Mouse (Mus musculus): ENCODE measurements around the gene Hspa1b.
"Not testable (repeated sequence)": the region's sequence is repeated elsewhere in the genome, so short reads cannot be mapped to it uniquely, and the experiment has no call there.

Gene Hspa1b

DNA sequence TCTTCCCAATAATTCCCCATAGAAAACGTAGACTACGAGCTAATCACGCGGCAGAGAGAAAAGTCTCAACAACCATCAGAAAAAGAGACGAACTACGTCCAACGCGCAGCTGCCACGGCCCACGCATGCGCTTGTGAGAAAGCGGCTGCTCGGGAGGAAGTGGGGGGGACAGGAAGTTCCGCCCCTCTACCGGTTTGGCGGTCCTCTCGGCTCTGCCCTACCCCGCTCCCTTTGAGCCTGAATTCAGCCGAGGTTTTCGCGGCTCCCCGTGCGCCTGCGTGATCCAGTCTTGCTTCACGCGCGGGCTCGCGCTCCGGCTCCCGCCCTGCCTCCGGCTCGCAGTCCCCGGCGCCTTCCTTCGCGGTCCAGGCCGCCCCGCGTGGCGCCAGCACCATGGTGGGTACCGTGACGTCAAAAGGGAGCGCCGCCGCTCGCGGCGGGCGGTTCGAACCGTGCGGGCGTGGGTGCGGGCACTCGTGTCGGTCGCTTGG lies 22.7 kb upstream of the Hspa1b start, which contains the start of gene Lsm2:
Gene Lsm2, plus strand, starts transcription at position 173 of the 491 bp plus-strand sequence.
- DNase-seq (ENCODE audit: low spot score): peak; percentile 82

DNA sequence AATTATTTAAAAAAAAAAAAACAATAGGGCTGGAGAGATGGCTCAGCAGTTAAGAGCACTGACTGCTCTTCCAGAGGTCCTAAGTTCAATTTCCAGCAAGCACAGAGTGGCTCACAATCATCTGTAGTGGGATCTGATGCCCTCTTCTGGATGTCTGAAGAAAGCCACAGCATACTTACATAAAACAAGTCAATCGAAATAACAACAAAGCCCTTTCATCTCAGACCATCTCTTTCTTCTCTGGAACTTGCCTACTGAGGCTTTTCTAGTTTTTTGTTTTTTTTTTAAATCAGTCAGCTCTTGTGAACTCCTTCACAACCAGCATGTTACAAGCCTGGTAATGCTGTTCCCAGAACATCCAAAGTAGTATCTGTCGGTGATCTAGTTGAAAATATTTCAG lies 21.6 kb upstream of the Hspa1b start:
- DNase-seq (ENCODE audit: low spot score): no peak

DNA sequence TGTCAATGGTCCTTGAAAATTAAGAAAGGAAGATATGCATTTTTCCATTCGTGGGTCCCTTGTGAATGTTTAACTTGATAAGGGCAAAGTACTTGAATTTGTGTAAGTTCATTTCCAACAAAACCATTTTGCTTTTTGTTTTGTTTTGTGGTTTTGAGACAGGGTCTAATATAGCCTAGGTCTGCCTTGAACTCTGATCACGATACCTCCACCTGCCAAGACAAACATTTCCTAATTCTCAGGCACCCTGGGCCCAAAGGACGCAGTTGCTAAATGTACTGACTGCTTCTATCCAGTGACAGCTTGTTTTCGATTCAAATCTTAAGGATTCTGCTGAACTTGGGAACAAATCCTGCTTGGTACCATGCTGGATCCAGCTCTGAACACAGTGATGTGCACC lies 20.6 kb upstream of the Hspa1b start:
- no peak for DNase-seq (ENCODE audit: low spot score)

- DNase-seq (ENCODE audit: low spot score): no peak
Observed at GRCm38 (mm10) chr17:34978239-34978638, 19.2 kb upstream of the Hspa1b start.

- DNase-seq (ENCODE audit: low spot score): no peak
Observed at GRCm38 (mm10) chr17:34977000-34977399, 18.0 kb upstream of the Hspa1b start.

- DNase-seq (ENCODE audit: low spot score): no peak
Observed at GRCm38 (mm10) chr17:34975581-34976492, 16.8 kb upstream of the Hspa1b start.

DNA sequence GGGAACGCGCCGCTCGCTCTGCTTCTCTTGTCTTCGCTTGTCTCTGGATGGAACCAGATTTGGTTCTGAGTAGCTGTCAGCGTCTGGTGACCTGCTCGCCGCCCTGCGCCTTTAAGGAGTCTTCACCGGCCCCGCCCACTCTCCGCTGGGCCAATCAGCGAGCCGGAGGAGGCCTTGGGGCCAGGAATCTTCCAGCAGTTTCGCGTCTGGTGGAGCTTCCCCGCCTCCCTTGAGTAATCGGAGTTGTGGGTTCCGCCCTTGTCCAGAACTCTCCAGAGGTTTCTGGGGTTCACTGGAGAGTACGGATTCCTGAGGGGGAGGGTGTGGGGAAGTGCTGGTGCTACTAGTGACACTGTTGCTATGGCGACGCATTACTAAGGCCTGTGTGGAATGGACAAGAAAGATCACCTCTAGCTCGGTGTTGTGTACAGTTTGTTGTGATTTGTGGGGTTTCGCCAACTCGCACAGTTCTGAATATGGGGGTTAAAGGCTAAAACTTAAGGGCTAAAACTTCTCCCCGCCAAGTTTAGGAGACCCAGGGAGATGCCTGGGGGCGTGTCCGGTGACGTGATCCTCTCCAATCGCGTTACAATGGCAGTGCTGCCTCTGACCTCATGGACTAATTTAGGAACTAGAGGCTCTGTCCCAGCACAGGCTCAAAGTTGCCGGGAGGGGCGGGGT lies 13.2 kb upstream of the Hspa1b start, which contains the start of the genes Hspa1a and Hspa1l:
Gene Hspa1a, minus strand, starts transcription at position 88 of the 681 bp plus-strand sequence.
Gene Hspa1l, plus strand, starts transcription at position 635 of the 681 bp plus-strand sequence.
- peak; percentile 61 for DNase-seq (ENCODE audit: low spot score)

DNA sequence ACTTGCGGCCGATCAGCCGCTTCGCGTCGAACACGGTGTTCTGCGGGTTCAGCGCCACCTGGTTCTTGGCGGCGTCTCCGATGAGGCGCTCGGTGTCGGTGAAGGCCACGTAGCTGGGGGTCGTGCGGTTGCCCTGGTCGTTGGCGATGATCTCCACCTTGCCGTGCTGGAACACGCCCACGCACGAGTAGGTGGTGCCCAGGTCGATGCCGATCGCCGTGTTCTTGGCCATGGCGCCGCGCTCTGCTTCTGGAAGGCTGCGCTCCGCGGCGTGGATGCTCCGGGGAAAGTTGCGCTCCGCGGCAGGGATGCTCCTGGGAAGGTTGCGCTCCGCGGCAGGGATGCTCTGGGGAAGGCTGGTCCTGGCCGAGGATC lies 12.6 kb upstream of the Hspa1b start:
- DNase-seq (ENCODE audit: low spot score): not testable (repeated sequence)

DNA sequence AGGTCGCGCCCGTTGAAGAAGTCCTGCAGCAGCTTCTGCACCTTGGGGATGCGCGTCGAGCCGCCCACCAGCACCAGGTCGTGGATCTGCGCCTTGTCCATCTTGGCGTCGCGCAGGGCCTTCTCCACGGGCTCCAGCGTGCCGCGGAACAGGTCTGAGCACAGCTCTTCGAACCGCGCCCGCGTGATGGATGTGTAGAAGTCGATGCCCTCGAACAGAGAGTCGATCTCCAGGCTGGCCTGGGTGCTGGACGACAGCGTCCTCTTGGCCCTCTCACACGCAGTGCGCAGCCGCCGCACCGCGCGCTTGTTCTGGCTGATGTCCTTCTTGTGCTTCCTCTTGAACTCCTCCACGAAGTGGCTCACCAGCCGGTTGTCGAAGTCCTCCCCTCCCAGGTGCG lies 11.8 kb upstream of the Hspa1b start:
- not testable (repeated sequence) for DNase-seq (ENCODE audit: low spot score)

DNA sequence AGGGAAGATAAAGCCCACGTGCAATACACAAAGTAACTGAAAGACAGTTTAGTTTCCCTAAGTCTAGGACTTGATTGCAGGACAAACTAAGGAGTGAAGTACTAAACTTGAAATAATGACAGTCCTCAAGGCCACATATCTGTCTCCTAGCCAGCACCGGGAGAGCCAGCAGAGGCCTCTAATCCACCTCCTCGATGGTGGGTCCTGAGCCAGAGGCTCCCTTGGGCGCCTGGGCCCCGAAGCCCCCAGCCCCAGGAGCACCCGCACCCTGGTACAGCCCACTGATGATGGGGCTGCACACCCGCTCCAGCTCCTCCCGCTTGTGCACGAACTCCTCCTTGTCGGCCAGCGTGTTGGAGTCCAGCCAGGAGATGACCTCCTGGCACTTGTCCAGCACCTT lies 10.8 kb upstream of the Hspa1b start, which contains the start of gene Gm20481:
Gene Gm20481, plus strand, starts transcription at position 91 of the 400 bp plus-strand sequence.
- not testable (repeated sequence) for DNase-seq (ENCODE audit: low spot score)

DNA sequence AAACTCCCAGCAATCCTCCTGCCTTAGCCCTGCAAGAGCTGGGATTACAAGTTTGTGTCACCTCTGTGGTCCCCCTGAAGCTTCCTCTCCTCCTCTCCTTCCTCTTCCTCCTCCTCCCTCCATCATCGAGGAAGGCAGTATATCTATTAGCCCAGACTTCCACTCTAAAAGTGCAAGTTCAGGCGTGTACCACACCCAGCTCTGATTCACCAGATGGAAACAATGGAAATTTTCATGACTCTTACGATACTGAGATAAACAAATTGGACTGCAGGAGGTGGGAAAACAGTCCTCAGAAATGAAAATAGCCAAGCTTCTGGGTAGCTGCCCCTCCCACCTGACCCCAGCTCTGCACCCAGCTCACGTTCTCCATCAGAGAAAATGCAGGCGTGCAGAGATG lies 6.6 kb upstream of the Hspa1b start:
- no peak for DNase-seq (ENCODE audit: low spot score)

DNA sequence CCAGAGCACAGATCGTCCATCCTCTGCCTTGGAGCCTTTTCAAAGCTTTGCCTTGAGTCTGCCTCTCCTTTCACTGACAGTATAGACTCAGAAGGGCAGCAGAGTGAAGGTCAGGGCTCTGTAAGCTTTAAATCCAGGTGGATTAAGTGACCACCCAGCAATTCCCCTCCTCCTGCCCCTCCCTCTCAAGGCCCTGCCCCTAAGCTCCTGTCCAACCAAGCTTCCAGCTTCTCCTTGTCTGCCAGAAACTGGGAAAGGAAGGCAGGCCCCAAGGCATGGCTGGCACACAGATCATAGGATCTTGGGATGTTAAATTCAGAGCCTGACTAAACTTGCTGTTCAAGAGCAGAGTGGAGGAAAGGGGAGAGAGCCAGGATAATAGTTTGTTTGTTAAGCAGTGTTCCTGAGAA lies 5.6 kb upstream of the Hspa1b start:
- DNase-seq (ENCODE audit: low spot score): no peak

DNA sequence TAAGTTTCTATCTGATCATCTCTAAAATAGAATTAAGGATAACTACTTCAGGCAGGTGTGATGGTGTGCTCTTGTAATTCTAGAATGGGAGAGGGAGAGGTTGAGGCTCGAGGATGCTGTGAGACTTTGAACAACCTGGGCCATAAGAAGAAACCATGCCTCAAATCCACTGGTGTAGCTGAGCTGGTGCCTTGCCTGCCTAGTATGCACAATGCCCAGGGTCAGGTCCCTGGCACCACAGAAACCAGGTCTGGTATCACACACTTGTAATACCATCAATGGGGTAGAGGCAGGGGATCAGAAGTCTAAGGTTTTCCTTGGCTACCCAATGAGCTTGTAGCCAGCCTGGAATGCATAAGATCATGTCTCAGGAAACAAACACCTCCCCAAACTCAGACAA lies 3.8 kb upstream of the Hspa1b start:
- no peak for DNase-seq (ENCODE audit: low spot score)

DNA sequence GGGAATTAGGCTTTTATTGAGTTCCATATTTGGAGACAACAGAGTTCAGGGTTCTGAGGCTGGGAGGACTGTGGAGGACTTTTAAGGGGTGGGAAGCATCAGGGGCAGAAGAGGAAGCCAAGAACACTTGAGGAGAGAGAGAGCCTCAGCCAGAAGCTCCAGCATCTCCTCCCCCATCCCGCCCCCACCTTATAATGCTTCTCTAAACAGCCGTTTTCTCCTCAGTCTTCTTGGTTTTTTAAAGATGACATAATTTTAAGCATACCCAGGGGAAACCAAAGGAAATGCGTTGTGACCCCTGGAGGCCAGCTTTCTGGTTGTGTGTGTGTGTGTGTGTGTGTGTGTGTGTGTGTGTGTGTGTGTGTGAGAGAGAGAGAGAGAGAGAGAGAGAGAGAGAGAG lies 3.1 kb upstream of the Hspa1b start:
- no peak for DNase-seq (ENCODE audit: low spot score)

GRCm38 (mm10) chr17:34960702-34961493 lies 1.9 kb upstream of the Hspa1b start:
- DNase-seq (ENCODE audit: low spot score): no peak

GRCm38 (mm10) chr17:34959881-34960515 lies 960 bp upstream of the Hspa1b start:
- DNase-seq (ENCODE audit: low spot score): no peak

DNA sequence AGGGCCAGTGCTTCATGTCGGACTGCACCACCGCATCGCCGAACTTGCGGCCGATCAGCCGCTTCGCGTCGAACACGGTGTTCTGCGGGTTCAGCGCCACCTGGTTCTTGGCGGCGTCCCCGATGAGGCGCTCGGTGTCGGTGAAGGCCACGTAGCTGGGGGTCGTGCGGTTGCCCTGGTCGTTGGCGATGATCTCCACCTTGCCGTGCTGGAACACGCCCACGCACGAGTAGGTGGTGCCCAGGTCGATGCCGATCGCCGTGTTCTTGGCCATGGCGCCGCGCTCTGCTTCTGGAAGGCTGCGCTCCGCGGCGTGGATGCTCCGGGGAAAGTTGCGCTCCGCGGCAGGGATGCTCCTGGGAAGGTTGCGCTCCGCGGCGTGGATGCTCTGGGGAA lies 306 bp downstream of the Hspa1b start:
- not testable (repeated sequence) for DNase-seq (ENCODE audit: low spot score)

GRCm38 (mm10) chr17:34957966-34958365 lies 1.1 kb downstream of the Hspa1b start:
- not testable (repeated sequence) for DNase-seq (ENCODE audit: low spot score)

GRCm38 (mm10) chr17:34957291-34957690 lies 1.7 kb downstream of the Hspa1b start:
- DNase-seq (ENCODE audit: low spot score): not testable (repeated sequence)

- no peak for DNase-seq (ENCODE audit: low spot score)
Observed at GRCm38 (mm10) chr17:34956340-34956739, 2.7 kb downstream of the Hspa1b start.

DNA sequence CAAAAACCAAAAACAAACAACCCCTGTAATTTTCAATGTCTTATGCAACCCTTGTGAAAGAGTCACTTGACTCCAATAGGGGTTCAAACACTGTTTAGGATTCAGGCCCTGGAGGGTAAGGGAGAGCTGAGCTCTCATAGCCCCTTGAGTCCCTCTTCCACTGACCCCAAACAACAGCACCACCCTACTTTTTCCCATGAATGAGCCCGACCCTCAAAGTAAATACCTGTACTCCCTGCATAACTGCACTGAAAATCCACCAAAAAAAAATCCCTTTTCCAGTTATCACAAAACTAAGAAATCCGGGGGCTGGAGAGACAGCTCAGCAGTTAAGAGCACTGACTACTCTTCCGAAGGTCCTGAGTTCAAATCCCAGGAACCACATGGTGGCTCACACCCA lies 3.2 kb downstream of the Hspa1b start:
- DNase-seq (ENCODE audit: low spot score): no peak
